Mouse (Mus musculus) adipose tissue, adult 10 weeks (tissue): Measurements from ENCODE around the gene Col6a3. TPM values are rescaled to one million over a fixed set of nuclear protein-coding genes. Genes with fewer than 3 reads are reported as not detected.

Experiments
- polyA plus RNA-seq: library from polyadenylated mRNA; stranded (reverse); fragments of 350-450 nt; fragmentation: Illumina TruSeq; extraction: RNeasy Lipid Tissue Mini Kit (QIAGEN cat#74804); gene quantifications from one replicate; pipeline ENCODE4 v1.2.3, GENCODE M21; 2014; ENCODE audit warnings: low read depth, low replicate concordance

Col6a3 gene
- polyA plus RNA-seq = 68.9 TPM

DNA sequence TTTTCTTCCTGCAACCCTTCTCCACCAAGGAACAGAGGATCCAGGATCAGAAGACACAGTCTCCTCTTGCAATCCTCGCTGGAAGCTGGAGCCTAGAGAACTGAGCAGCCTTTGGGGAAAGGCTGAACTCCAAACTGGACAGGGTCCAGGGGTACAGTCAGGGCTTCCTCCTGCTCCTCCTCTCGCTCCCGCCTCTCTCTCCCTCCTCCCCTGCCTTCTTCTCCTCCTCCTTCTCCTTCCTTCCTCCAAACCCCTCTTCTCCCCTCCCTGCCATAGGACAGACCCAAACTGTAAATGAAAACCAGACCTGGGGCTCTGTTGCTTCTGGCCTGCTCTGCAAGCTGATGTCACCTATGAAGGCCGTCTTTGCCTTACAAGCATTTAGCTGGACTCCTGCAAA is at the start of gene Col6a3:
Gene Col6a3, minus strand, starts transcription at position 136 of the 400 bp plus-strand sequence.

Other genes with a start within 250 kb of the Col6a3 start
- 45.0 TPM for gene Cops8, start 241.0 kb downstream of the Col6a3 start, polyA plus RNA-seq
- 44.8 TPM for gene Mlph, start 71.1 kb upstream of the Col6a3 start, polyA plus RNA-seq
- gene Prlh, start 109.1 kb upstream of the Col6a3 start, polyA plus RNA-seq = not detected
- gene Rab17, start 125.7 kb upstream of the Col6a3 start, polyA plus RNA-seq = 7.7 TPM
- 18.1 TPM for gene Lrrfip1, start 154.8 kb upstream of the Col6a3 start, polyA plus RNA-seq